Comparison of ENCODE assay signal across 21 mouse cellular contexts in the genomic region with DNA sequence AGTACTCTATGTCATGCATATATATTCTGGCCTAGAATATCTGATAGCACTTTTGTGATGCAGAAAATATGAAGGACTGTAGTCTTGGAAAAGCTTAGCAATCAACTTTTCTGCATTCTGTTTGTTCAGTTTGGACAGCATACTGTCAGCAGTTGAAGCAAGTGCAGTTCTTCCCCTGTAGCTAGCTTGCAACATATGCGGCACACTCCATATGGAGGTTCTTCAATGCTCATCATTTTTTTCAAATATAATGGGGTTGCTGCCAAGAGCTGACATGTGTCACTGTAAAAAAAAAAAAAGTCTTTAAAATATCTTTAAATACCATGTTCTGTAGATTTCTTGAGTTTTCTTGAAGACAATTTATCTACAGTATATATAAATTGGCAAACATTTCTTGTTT. TPM values are rescaled to one million over a fixed set of nuclear protein-coding genes. Genes with fewer than 3 reads are reported as not detected.
DNase-seq lines count a peak whose midpoint lies in the region; ATAC-seq and TF ChIP-seq lines count a peak whose summit lies in the region.
"Had no signal": no experiment of that assay in that cellular context is flagged by ENCODE, and none has a peak within 500 bp of the region (broad histone marks: within the 10 kb centered on the region; RNA-seq: fewer than 3 reads in every experiment).

No protein-coding gene starts in this region.

- no peak overlapping the region for H3K4me3 ChIP-seq in forebrain, embryonic 15.5 days
- no peak overlapping the region for H3K4me3 ChIP-seq in forebrain, embryonic 11.5 days (ENCODE audit: low read depth, low read length)
- H3K4me3 ChIP-seq in lung, embryonic 14.5 days (ENCODE audit: low read depth, low read length) = no peak overlapping the region
- H3K4me3 ChIP-seq in forebrain, postnatal 0 days (ENCODE audit: low read depth, low read length) = no peak overlapping the region
- H3K4me3 ChIP-seq: embryonic facial prominence, embryonic 13.5 days; gastrocnemius, adult 2 months; heart, embryonic 12.5 days; hindbrain, embryonic 10.5 days; intestine, embryonic 15.5 days had no signal

- H3K27ac ChIP-seq in forebrain, embryonic 15.5 days (replicated peaks) = no peak overlapping the region
- H3K27ac ChIP-seq in forebrain, embryonic 11.5 days (ENCODE audit: low read depth, low read length) = no peak overlapping the region
- no peak overlapping the region for H3K27ac ChIP-seq in lung, embryonic 14.5 days (ENCODE audit: low read depth)
- no peak overlapping the region for H3K27ac ChIP-seq in forebrain, postnatal 0 days (ENCODE audit: low read depth, low read length)
- H3K27ac ChIP-seq: embryonic facial prominence, embryonic 13.5 days; gastrocnemius, adult 2 months; hindbrain, embryonic 10.5 days; hindbrain, embryonic 14.5 days; intestine, embryonic 15.5 days had no signal

- WGBS in forebrain, embryonic 15.5 days = 40% methylated on average over 1 of the region's 1 CpGs
- 95% methylated on average over 1 of the region's 1 CpGs for WGBS in forebrain, embryonic 11.5 days
- 65% methylated on average over 1 of the region's 1 CpGs for WGBS in lung, embryonic 14.5 days
- 56% methylated on average over 1 of the region's 1 CpGs for WGBS in forebrain, postnatal 0 days

- H3K9ac ChIP-seq in forebrain, embryonic 15.5 days (replicated peaks) = no peak overlapping the region
- no peak overlapping the region for H3K9ac ChIP-seq in forebrain, embryonic 11.5 days (ENCODE audit: low read length)
- H3K9ac ChIP-seq in lung, embryonic 14.5 days = no peak overlapping the region
- no peak overlapping the region for H3K9ac ChIP-seq in forebrain, postnatal 0 days
- H3K9ac ChIP-seq: embryonic facial prominence, embryonic 13.5 days; heart, embryonic 12.5 days; hindbrain, embryonic 14.5 days; intestine, embryonic 15.5 days had no signal

- H3K27me3 ChIP-seq in forebrain, embryonic 15.5 days = no peaks in the 10 kb centered on the region
- H3K27me3 ChIP-seq in forebrain, embryonic 11.5 days (ENCODE audit: control insufficient read depth, insufficient read depth, low read length) = no peaks in the 10 kb centered on the region
- no peaks in the 10 kb centered on the region for H3K27me3 ChIP-seq in lung, embryonic 14.5 days (ENCODE audit: insufficient read depth, low read length)
- H3K27me3 ChIP-seq in forebrain, postnatal 0 days (ENCODE audit: insufficient read depth, low read length) = no peaks in the 10 kb centered on the region
- H3K27me3 ChIP-seq: CH12.LX; embryonic facial prominence, embryonic 13.5 days; heart, embryonic 12.5 days; intestine, embryonic 15.5 days; Patski had no signal

- H3K4me1 ChIP-seq in forebrain, embryonic 15.5 days = no peaks in the 10 kb centered on the region
- no peaks in the 10 kb centered on the region for H3K4me1 ChIP-seq in forebrain, embryonic 11.5 days (replicated peaks; ENCODE audit: control insufficient read depth, insufficient read depth, low read length)
- H3K4me1 ChIP-seq in lung, embryonic 14.5 days (ENCODE audit: insufficient read depth) = no peaks in the 10 kb centered on the region
- H3K4me1 ChIP-seq in forebrain, postnatal 0 days (ENCODE audit: insufficient read depth) = no peaks in the 10 kb centered on the region
- H3K4me1 ChIP-seq: embryonic facial prominence, embryonic 13.5 days; heart, embryonic 12.5 days; hindbrain, embryonic 10.5 days; intestine, embryonic 15.5 days had no signal

- no peak for DNase-seq in forebrain, embryonic 11.5 days (ENCODE audit: low spot score)
- DNase-seq in lung, embryonic 14.5 days = peak; percentile 27
- no peak for DNase-seq in lung, postnatal 25 days (ENCODE audit: low spot score)
- DNase-seq in brain, embryonic 14.5 days (ENCODE audit: low read depth) = peak; percentile 81
- DNase-seq in forebrain, postnatal 0 days = peak; percentile 70
- no peak for DNase-seq in liver
- DNase-seq: adrenal gland, adult 2 months; adrenal gland, postnatal 25 days; cerebellum, adult 11-12 months; cerebellum, postnatal 25 days; gastrocnemius, adult 2 months; gastrocnemius, postnatal 25 days had no signal

- peak; percentile 94 for ATAC-seq in forebrain, embryonic 15.5 days (replicated peaks)
- ATAC-seq in forebrain, embryonic 11.5 days (replicated peaks; ENCODE audit: low FRiP score) = no peak
- no peak for ATAC-seq in lung, embryonic 14.5 days (ENCODE audit: insufficient read depth)
- peak; percentile 92 for ATAC-seq in forebrain, postnatal 0 days
- ATAC-seq: intestine, embryonic 15.5 days; Patski had no signal

- TF ChIP-seq POLR2A in brain, embryonic 14.5 days (IDR thresholded peaks at IDR 0.05; ENCODE audit: borderline replicate concordance, extremely low read depth, insufficient read depth, insufficient read length, poor library complexity, severe bottlenecking) = no peak

- no peak overlapping the region for H3K4me2 ChIP-seq in forebrain, embryonic 15.5 days (replicated peaks)
- H3K4me2 ChIP-seq in forebrain, embryonic 11.5 days (ENCODE audit: low read depth, low read length, severe bottlenecking) = no peak overlapping the region
- no peak overlapping the region for H3K4me2 ChIP-seq in lung, embryonic 14.5 days
- H3K4me2 ChIP-seq in forebrain, postnatal 0 days (ENCODE audit: low read depth) = no peak overlapping the region
- H3K4me2 ChIP-seq: embryonic facial prominence, embryonic 13.5 days; heart, embryonic 12.5 days; hindbrain, embryonic 14.5 days; intestine, embryonic 15.5 days had no signal

- TF ChIP-seq CTCF in lung, embryonic 14.5 days (IDR thresholded peaks at IDR 0.05; ENCODE audit: low read depth) = no peak
- no peak for TF ChIP-seq CTCF in brain, embryonic 14.5 days (IDR thresholded peaks at IDR 0.05; ENCODE audit: borderline replicate concordance, extremely low read depth, insufficient read depth, insufficient read length)
- TF ChIP-seq CTCF in forebrain, postnatal 0 days (IDR thresholded peaks at IDR 0.05; ENCODE audit: low read depth) = no peak

- H3K9me3 ChIP-seq in forebrain, embryonic 15.5 days = no peaks in the 10 kb centered on the region
- H3K9me3 ChIP-seq in forebrain, embryonic 11.5 days (ENCODE audit: control insufficient read depth, low read length) = no peaks in the 10 kb centered on the region
- no peaks in the 10 kb centered on the region for H3K9me3 ChIP-seq in lung, embryonic 14.5 days (ENCODE audit: low read depth, low read length)
- H3K9me3 ChIP-seq in forebrain, postnatal 0 days (ENCODE audit: low read length) = no peaks in the 10 kb centered on the region
- H3K9me3 ChIP-seq: embryonic facial prominence, embryonic 13.5 days; heart, embryonic 12.5 days; hindbrain, embryonic 10.5 days; intestine, embryonic 15.5 days had no signal

- no peaks in the 10 kb centered on the region for H3K36me3 ChIP-seq in forebrain, embryonic 15.5 days
- H3K36me3 ChIP-seq in forebrain, embryonic 11.5 days (ENCODE audit: control insufficient read depth, insufficient read depth, low read length) = no peaks in the 10 kb centered on the region
- H3K36me3 ChIP-seq in lung, embryonic 14.5 days (ENCODE audit: insufficient read depth) = no peaks in the 10 kb centered on the region
- no peaks in the 10 kb centered on the region for H3K36me3 ChIP-seq in forebrain, postnatal 0 days (ENCODE audit: insufficient read depth)
- H3K36me3 ChIP-seq: embryonic facial prominence, embryonic 13.5 days; heart, embryonic 12.5 days; hindbrain, embryonic 10.5 days; intestine, embryonic 15.5 days had no signal

RNA-seq across cellular contexts. Expression of a gene that starts 13.4 kb away (rescaled TPM):
- 3.4 and 4.4 TPM in 2 replicates for polyA plus RNA-seq in forebrain, embryonic 15.5 days (2015; fragmentation: Nextera tagmentation; extraction: Ambion mirVana)
- 4.6 and 5.1 TPM in 2 replicates for polyA plus RNA-seq in forebrain, embryonic 11.5 days (2014; fragmentation: Nextera tagmentation; extraction: Ambion mirVana)
- 2.6 and 2.9 TPM in 2 replicates for polyA plus RNA-seq in lung, embryonic 14.5 days (2014; fragmentation: Nextera tagmentation; extraction: Ambion mirVana)
- 2.7 and 4.7 TPM in 2 replicates for polyA plus RNA-seq in brain, embryonic 14.5 days (2012; rRNA removed)
- 31.5 and 40.8 TPM in 2 replicates for total RNA-seq in forebrain, postnatal 0 days (2014; rRNA removed)
- polyA plus RNA-seq in forebrain, postnatal 0 days (2015; fragmentation: Nextera tagmentation; extraction: Ambion mirVana) = 1.8 and 3.3 TPM in 2 replicates
- total RNA-seq: CH12.LX; granulocyte monocyte progenitor cell, adult 5-6 weeks had no signal

Comparison
In these comparisons a context has a peak if more than half of its experiments do, and no peak if none do; other contexts are left out.
1. ATAC-seq: peak in forebrain, embryonic 15.5 days (single experiment) and forebrain, postnatal 0 days (single experiment); none in forebrain, embryonic 11.5 days (single experiment) and lung, embryonic 14.5 days (single experiment).
2. DNase-seq: peak in lung, embryonic 14.5 days (single experiment), brain, embryonic 14.5 days (single experiment) and forebrain, postnatal 0 days (single experiment); none in forebrain, embryonic 11.5 days (single experiment), lung, postnatal 25 days (single experiment) and liver (single experiment).